Mouse (Mus musculus) G1E (cell line): ENCODE measurements around the gene Epb41l5.

ENCODE experiments used
- CTCF ChIP-seq: IDR thresholded peaks from 2 replicates; pipeline ENCODE4 v1.5.1; 2012; ENCODE audit warnings: low read depth, low read length, inconsistent platforms, mixed read lengths
- GATA2 ChIP-seq: IDR thresholded peaks from 2 replicates; pipeline ENCODE4 v1.6.1; 2012; ENCODE audit warnings: low read depth, low read length, inconsistent platforms, borderline replicate concordance

- no peak for TF ChIP-seq CTCF
- TF ChIP-seq GATA2 = no peak
Observed at GRCm38 (mm10) chr1:119521029-119521428, 127.8 kb downstream of the Epb41l5 start.
